Mouse (Mus musculus): ENCODE measurements around the gene Aig1. TPM values are rescaled to one million over a fixed set of nuclear protein-coding genes. Genes with fewer than 3 reads are reported as not detected.

The Aig1 gene
- polyA plus RNA-seq, 1 experiment from 2014 or later: 23.5 TPM

DNA sequence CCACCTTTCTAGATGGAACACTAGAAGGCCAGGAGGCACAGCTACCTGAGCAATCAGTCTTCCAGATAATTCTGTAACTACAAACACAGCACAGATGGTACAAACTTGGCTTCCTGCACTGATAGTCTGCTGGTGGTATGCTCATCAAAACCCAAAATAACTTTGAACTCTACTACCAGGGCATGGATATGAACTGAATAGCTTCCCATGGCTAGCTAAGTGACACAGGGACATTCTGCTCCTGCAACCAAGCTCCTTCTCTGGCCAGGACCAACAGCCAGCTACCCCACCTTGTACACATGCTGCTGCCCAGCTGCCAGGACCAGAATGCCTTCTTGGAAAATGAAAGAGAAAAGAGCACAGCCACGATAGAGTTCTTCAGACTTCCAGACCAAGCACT is 60.5 kb downstream of the Aig1 start:
- no peak for ATAC-seq (ENCODE audit: low FRiP score, low read depth)
- Histone ChIP-seq H3K4me2 (replicated peaks) (no peak overlapping the region), H3K27ac (no peak overlapping the region), H3K9me3 (no peaks in the 10 kb centered on the region; the same call in 1 of the 2 replicates), H3K4me1 (no peaks in the 10 kb centered on the region), H3K9ac (no peak overlapping the region), H3K27me3 (no peaks in the 10 kb centered on the region), H3K36me3 (no peaks in the 10 kb centered on the region), H3K4me3 (no peak overlapping the region)
- WGBS: 94% methylated on average over 1 of the region's 1 CpGs

DNA sequence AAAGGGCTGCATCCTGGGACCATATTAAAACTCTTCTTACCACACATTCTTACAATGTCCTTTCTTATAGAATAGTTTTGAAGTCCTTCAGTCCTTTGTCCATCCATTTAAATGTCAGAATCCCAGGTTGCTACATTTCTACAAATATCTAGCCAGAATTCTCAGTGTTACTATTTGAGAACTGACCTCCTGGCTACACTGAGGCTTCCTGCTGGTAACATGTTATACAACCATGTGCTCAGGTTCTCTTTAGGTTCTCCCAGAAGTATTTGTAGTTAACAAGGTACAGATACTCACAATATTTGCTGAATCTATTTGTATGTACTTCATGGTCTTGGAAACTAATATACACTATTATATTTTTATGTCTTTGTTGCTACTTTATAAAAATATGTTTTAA is 62.0 kb downstream of the Aig1 start:
- no peaks in the 10 kb centered on the region for H3K4me1 ChIP-seq
- H3K27ac ChIP-seq: no peak overlapping the region
- H3K4me3 ChIP-seq: no peak overlapping the region
- no peaks in the 10 kb centered on the region for H3K36me3 ChIP-seq
- H3K9me3 ChIP-seq: no peaks in the 10 kb centered on the region
- no peak overlapping the region for H3K4me2 ChIP-seq (replicated peaks)
- no peak for ATAC-seq (ENCODE audit: low FRiP score, low read depth)
- no peaks in the 10 kb centered on the region for H3K27me3 ChIP-seq
- H3K9ac ChIP-seq: no peak overlapping the region

DNA sequence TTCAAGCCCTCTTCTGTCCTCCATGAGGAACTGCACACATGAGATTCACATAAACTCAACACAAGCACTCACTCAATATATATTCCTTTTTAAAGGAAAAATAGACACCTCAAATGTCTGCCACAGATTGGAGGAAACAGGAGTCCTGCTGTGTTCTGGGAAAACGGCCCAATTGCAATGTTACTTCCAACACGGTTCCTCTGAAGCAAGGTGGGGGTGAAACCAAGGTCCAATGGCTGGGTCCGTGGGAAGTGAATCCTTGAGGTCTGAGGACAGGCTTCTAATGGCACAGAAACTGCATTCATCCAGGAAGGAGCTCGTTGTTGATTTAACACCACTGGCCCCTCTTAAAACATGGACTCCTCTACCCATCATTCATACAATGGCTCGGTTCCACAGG is 67.5 kb downstream of the Aig1 start:
- Histone ChIP-seq H3K27ac (no peak overlapping the region), H3K4me3 (no peak overlapping the region), H3K4me1 (no peaks in the 10 kb centered on the region), H3K27me3 (no peaks in the 10 kb centered on the region), H3K36me3 (peaks cover 7% of the 10 kb centered on the region; the same call in 1 of the 2 replicates), H3K9me3 (no peaks in the 10 kb centered on the region), H3K4me2 (replicated peaks) (no peak overlapping the region), H3K9ac (no peak overlapping the region)
- ATAC-seq (ENCODE audit: low FRiP score, low read depth): no peak
- 90% methylated on average over 5 of the region's 5 CpGs for WGBS

DNA sequence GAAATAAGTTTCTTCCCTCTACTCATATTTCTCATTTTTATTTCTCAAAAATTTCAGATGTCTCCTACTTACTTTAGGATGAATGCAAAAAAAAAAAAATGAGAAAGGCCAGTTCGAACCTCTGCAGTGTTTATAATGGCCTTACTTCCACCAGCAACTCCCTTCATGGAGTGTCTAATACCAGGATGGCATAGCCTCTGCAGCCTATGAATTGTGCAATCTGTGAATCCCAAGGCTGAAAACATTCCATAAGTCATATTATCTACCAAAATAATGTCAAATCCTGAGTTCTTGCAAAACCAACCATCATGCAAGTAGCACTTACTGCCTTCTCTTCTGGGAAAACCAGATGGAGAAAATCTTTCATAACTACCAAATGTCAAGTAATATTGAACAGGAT is 75.3 kb downstream of the Aig1 start:
- ATAC-seq (ENCODE audit: low FRiP score, low read depth): no peak
- Histone ChIP-seq H3K27ac (no peak overlapping the region), H3K36me3 (peaks cover under 1% of the 10 kb centered on the region; the same call in 1 of the 2 replicates), H3K27me3 (peaks cover 11% of the 10 kb centered on the region), H3K4me3 (no peak overlapping the region), H3K9ac (no peak overlapping the region), H3K4me2 (replicated peaks) (no peak overlapping the region), H3K4me1 (no peaks in the 10 kb centered on the region), H3K9me3 (peaks cover 5% of the 10 kb centered on the region; the same call in 1 of the 2 replicates)
- WGBS: 94% methylated on average over 1 of the region's 1 CpGs

DNA sequence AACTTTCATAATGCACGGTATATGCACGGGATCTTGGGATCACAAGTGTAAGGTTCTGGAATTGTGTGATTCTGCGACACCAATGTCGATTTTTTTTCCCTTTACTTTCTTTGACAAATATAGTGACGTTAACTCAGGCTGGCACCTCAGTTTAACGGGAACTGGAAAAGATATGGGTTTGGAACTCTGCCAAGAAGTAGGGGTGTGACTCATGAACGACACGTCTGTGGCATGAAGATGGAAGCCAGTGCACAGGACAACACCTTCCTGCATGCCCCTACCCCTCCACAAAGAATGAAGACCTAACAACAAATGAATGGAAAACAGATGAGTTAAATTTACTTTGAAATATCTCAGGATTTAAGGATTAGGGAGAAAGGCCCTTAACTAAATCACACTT is 76.0 kb downstream of the Aig1 start:
- Histone ChIP-seq H3K36me3 (no peaks in the 10 kb centered on the region), H3K4me1 (0 out of 2 replicates have a peak, but pooled peaks cover 2% of the 10 kb centered on the region), H3K4me2 (replicated peaks) (no peak overlapping the region), H3K9me3 (peaks cover 5% of the 10 kb centered on the region; the same call in 1 of the 2 replicates), H3K4me3 (no peak overlapping the region), H3K27ac (no peak overlapping the region), H3K27me3 (peaks cover 13% of the 10 kb centered on the region), H3K9ac (no peak overlapping the region)
- 70% methylated on average over 8 of the region's 8 CpGs for WGBS
- ATAC-seq (ENCODE audit: low FRiP score, low read depth): no peak

DNA sequence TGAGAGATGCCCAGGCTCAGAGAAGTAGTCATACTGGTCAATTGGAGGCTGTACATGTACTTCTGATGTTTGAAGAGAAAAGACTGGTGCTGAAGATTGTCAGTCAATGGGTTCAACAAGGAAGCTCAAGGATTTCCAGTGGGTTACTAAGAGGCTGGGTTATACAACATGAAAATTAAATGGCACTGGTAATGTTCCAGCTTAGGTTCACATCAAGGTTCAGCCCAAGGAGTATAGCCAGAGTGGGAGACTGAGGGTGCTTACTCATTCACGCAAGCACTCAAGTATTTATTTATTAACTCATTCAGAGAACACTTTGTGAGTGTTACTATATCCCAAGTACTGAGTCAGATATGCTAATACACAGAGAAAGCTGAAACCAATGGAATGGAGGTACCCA is 79.2 kb downstream of the Aig1 start:
- no peaks in the 10 kb centered on the region for H3K36me3 ChIP-seq
- 0 out of 2 replicates have a peak, but pooled peaks cover 3% of the 10 kb centered on the region for H3K4me1 ChIP-seq
- no peak overlapping the region for H3K27ac ChIP-seq
- H3K4me3 ChIP-seq: no peak overlapping the region
- 85% methylated on average over 1 of the region's 1 CpGs for WGBS
- H3K27me3 ChIP-seq: peaks cover 29% of the 10 kb centered on the region
- H3K9ac ChIP-seq: no peak overlapping the region
- no peak for ATAC-seq (ENCODE audit: low FRiP score, low read depth)
- H3K4me2 ChIP-seq (replicated peaks): no peak overlapping the region
- peaks cover 4% of the 10 kb centered on the region; the same call in 1 of the 2 replicates for H3K9me3 ChIP-seq

DNA sequence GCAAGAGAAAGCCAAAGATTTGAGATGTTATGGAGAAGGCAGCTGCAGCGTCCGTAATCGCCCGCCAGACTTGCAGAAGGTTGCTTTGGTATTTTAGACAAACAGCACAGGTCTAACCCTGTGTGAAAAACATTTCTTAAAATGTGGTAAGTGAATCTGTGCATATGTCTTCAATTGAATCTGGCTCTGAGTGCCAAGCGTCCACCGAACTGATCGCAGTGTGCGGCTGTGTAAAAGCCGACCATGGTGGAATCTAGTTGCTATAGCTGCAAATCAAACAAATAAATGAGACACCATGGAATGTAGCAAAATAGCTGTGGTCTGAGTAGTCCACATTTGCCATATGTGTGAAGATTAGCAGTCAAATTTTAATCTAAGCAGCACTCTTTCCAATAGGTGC is 80.7 kb downstream of the Aig1 start:
- no peak overlapping the region for H3K4me3 ChIP-seq
- H3K9ac ChIP-seq: no peak overlapping the region
- H3K27me3 ChIP-seq: peaks cover 29% of the 10 kb centered on the region
- H3K36me3 ChIP-seq: no peaks in the 10 kb centered on the region
- 0 out of 2 replicates have a peak, but pooled peaks cover 6% of the 10 kb centered on the region for H3K4me1 ChIP-seq
- no peak overlapping the region for H3K27ac ChIP-seq
- WGBS: 71% methylated on average over 9 of the region's 9 CpGs
- no peak overlapping the region for H3K4me2 ChIP-seq (replicated peaks)
- no peaks in the 10 kb centered on the region for H3K9me3 ChIP-seq
- ATAC-seq (ENCODE audit: low FRiP score, low read depth): no peak

DNA sequence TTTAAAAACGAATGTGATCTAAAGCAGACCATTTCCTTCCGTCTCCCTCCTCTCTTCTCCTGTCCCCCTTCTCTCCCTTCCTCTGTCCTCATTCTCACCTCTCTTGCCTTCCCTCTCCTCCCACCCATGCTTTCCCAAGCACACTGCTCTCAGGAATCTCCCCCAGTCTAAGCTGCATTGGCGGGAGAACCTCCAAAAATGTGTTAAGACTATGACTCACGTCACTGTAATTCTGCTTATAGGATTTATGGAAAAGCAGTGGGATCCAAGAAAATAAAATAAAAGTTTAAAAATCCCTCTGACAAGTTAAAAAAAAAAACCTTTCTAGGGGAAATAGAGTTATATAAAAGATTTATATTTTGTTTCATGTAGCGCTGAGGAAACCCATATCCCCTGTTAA is 86.0 kb downstream of the Aig1 start:
- peaks cover 17% of the 10 kb centered on the region for H3K4me1 ChIP-seq
- H3K4me3 ChIP-seq: no peak overlapping the region
- H3K27me3 ChIP-seq: peaks cover 42% of the 10 kb centered on the region
- WGBS: 18% methylated on average over 5 of the region's 5 CpGs
- no peaks in the 10 kb centered on the region for H3K36me3 ChIP-seq
- H3K27ac ChIP-seq: no peak overlapping the region
- no peak overlapping the region for H3K9ac ChIP-seq
- H3K4me2 ChIP-seq (replicated peaks): no peak overlapping the region
- peak; percentile 83 for ATAC-seq (ENCODE audit: low FRiP score, low read depth)
- H3K9me3 ChIP-seq: no peaks in the 10 kb centered on the region

DNA sequence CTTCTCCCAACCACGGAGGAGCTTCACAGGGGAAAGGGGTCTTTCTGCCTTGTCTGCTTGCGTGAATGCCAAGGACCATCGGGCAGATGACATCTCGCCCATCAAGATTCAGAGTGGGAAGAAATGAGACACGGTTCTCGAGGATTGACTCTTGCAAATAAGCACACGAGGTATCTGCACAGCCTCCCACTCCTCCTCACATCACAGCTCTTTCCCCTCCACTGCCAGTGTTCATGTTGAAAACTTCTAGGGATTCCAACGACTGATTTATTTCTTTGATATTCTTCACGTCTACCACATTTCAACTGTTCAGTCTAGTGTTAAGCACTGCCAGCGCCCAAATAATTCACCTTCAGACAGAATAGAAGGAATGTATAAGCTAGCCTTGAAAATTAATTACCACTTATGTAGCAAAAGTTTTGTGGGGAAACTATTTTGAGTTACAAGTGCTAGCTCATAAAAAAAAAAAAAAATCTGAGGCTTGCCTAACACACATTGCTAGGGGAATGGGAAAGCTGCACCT is 86.5 kb downstream of the Aig1 start:
- H3K4me1 ChIP-seq: peaks cover 16% of the 10 kb centered on the region
- peaks cover 42% of the 10 kb centered on the region for H3K27me3 ChIP-seq
- no peak overlapping the region for H3K4me2 ChIP-seq (replicated peaks)
- ATAC-seq (ENCODE audit: low FRiP score, low read depth): peak; percentile 58; the same call in 1 of the 2 replicates
- H3K9me3 ChIP-seq: no peaks in the 10 kb centered on the region
- no peak overlapping the region for H3K27ac ChIP-seq
- no peaks in the 10 kb centered on the region for H3K36me3 ChIP-seq
- no peak overlapping the region for H3K4me3 ChIP-seq
- no peak overlapping the region for H3K9ac ChIP-seq
- 68% methylated on average over 10 of the region's 10 CpGs for WGBS

DNA sequence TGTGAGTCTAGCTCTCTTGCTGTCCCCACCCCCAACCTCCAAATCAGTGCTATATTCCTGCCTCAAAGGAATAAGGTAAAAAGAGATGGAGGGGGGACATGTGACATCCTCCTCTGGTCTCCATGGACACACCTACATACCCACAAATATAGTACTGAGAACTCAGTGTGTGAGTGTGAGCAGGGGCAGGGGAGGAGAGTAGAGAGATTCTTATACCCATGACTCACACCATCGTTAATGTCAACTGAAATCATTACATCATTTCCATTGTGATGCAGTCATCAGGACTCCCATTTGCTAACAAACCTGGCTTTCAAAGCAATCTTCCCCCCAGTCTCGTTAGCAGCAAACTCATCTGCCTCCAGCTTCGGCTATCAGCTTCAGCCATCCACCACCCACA is 92.8 kb downstream of the Aig1 start:
- Histone ChIP-seq H3K4me1 (peaks cover 4% of the 10 kb centered on the region; the same call in 1 of the 2 replicates), H3K36me3 (no peaks in the 10 kb centered on the region), H3K27ac (no peak overlapping the region), H3K4me3 (no peak overlapping the region), H3K9me3 (no peaks in the 10 kb centered on the region), H3K4me2 (replicated peaks) (no peak overlapping the region), H3K27me3 (peaks cover 27% of the 10 kb centered on the region), H3K9ac (no peak overlapping the region)
- ATAC-seq (ENCODE audit: low FRiP score, low read depth): no peak
- 76% methylated on average over 3 of the region's 3 CpGs for WGBS

DNA sequence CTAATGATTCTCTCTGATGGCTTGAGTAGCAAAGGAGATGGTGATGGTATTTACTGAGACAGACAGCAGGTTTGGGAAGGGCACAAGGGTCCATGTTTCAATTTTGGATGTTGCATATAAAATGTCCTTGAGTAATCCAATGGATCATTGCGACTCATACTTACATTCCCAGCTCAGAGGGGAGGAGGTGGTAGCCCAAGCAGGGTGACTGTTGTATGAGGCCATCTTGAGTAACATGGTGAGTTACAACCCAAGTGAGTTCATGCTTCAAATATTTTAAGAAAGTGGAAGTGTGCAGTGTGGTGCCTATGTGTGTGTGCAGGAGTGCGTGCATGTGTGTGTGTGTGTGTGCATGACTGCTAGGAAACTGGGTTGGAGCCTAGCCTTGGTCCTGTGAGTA is 93.4 kb downstream of the Aig1 start:
- Histone ChIP-seq H3K4me1 (peaks cover 10% of the 10 kb centered on the region; the same call in 1 of the 2 replicates), H3K9me3 (no peaks in the 10 kb centered on the region), H3K27me3 (peaks cover 21% of the 10 kb centered on the region), H3K9ac (no peak overlapping the region), H3K4me3 (no peak overlapping the region), H3K36me3 (no peaks in the 10 kb centered on the region), H3K4me2 (replicated peaks) (no peak overlapping the region), H3K27ac (no peak overlapping the region)
- no peak for ATAC-seq (ENCODE audit: low FRiP score, low read depth)
- WGBS: 94% methylated on average over 2 of the region's 2 CpGs

DNA sequence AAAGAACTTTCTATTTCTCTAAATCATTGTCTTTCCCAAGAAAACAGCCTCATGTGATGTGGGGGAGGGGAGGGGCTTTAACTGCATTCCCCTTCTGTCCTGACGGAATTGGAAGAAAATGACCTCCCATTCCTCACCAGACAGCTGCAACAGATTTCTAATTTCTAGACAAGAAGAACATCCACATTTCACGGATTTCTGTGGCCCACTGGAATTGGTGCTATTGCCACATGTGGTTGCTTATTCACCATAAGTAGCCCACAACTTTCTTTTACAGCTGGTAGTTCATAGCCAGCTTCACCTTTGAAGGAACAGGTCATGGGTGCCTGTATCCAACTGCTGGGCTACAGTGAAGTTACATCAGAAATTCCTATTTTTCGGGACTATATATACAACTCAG is 93.9 kb downstream of the Aig1 start:
- no peak overlapping the region for H3K4me3 ChIP-seq
- peaks cover 16% of the 10 kb centered on the region for H3K27me3 ChIP-seq
- H3K4me1 ChIP-seq: peaks cover 10% of the 10 kb centered on the region; the same call in 1 of the 2 replicates
- no peak overlapping the region for H3K9ac ChIP-seq
- H3K36me3 ChIP-seq: no peaks in the 10 kb centered on the region
- no peak for ATAC-seq (ENCODE audit: low FRiP score, low read depth)
- H3K27ac ChIP-seq: no peak overlapping the region
- H3K4me2 ChIP-seq (replicated peaks): no peak overlapping the region
- no peaks in the 10 kb centered on the region for H3K9me3 ChIP-seq
- WGBS: 78% methylated on average over 3 of the region's 3 CpGs

DNA sequence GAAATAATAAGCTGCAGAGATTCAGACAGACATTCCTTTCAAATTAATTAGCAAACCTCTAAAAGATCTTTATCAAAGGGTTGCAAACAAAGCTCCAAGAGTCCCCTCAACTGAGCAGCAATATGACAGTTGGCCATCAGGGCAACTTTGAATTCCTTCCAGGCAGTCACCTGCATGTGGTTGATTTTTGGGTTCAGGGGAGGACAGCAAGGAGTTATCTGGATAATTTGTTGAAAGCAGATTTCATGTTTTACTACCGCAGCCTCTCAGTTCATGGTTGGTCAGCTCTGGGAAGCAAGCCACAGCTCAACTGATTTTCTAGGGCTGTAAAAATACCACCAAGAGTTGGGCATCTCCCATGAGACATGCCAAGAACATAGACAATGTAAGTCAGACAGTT is 98.1 kb downstream of the Aig1 start:
- WGBS: 81% methylated on average over 1 of the region's 1 CpGs
- H3K9ac ChIP-seq: no peak overlapping the region
- no peak overlapping the region for H3K4me3 ChIP-seq
- H3K4me2 ChIP-seq (replicated peaks): no peak overlapping the region
- H3K9me3 ChIP-seq: no peaks in the 10 kb centered on the region
- no peaks in the 10 kb centered on the region; the same call in 1 of the 2 replicates for H3K27me3 ChIP-seq
- H3K27ac ChIP-seq: no peak overlapping the region
- H3K36me3 ChIP-seq: no peaks in the 10 kb centered on the region
- no peak for ATAC-seq (ENCODE audit: low FRiP score, low read depth)
- peaks cover 10% of the 10 kb centered on the region; the same call in 1 of the 2 replicates for H3K4me1 ChIP-seq
